Comparison of ENCODE assay signal across 10 mouse cellular contexts in genomic region chr10:94958311-94958710, GRCm38 (mm10). TPM values are rescaled to one million over a fixed set of nuclear protein-coding genes. Genes with fewer than 3 reads are reported as not detected.
DNase-seq lines count a peak whose midpoint lies in the region; ATAC-seq and TF ChIP-seq lines count a peak whose summit lies in the region.
"Had no signal": no experiment of that assay in that cellular context is flagged by ENCODE, and none has a peak within 500 bp of the region (broad histone marks: within the 10 kb centered on the region; RNA-seq: fewer than 3 reads in every experiment).

No protein-coding gene starts in this region.

- no peaks in the 10 kb centered on the region for H3K36me3 ChIP-seq in ES-E14 (ENCODE audit: control insufficient read depth, insufficient read depth, low read length, poor library complexity, severe bottlenecking)
- no peaks in the 10 kb centered on the region for H3K36me3 ChIP-seq in forebrain, embryonic 14.5 days (ENCODE audit: control insufficient read depth, insufficient read depth, low read length)
- H3K36me3 ChIP-seq in midbrain, postnatal 0 days (ENCODE audit: insufficient read depth, low read length), result no peaks in the 10 kb centered on the region
- H3K36me3 ChIP-seq: embryonic facial prominence, embryonic 12.5 days; limb, embryonic 15.5 days had no signal

- H3K27ac ChIP-seq in ES-E14 (ENCODE audit: insufficient read depth, low read depth, low read length, poor library complexity, severe bottlenecking), result no peak overlapping the region
- H3K27ac ChIP-seq in forebrain, embryonic 14.5 days (ENCODE audit: low read depth, low read length), result no peak overlapping the region
- H3K27ac ChIP-seq in midbrain, postnatal 0 days (ENCODE audit: low read depth, low read length), result no peak overlapping the region
- H3K27ac ChIP-seq: embryonic facial prominence, embryonic 12.5 days; limb, embryonic 15.5 days had no signal

- TF ChIP-seq CTCF in midbrain, postnatal 0 days (IDR thresholded peaks at IDR 0.05), result peak; percentile 99

- peaks cover 3 to 4% of the 10 kb centered on the region in 2 experiments; a peak in 2 of 4 replicates for H3K4me1 ChIP-seq in ES-E14 (ENCODE audit: control insufficient read depth in 2 of 2, insufficient read depth in 2 of 2, low read length in 2 of 2, poor library complexity in 1 of 2)
- H3K4me1 ChIP-seq in forebrain, embryonic 14.5 days (ENCODE audit: control insufficient read depth, insufficient read depth, low read length), result no peaks in the 10 kb centered on the region
- H3K4me1 ChIP-seq in midbrain, postnatal 0 days (ENCODE audit: insufficient read depth, low read length), result no peaks in the 10 kb centered on the region
- H3K4me1 ChIP-seq: embryonic facial prominence, embryonic 12.5 days; limb, embryonic 15.5 days had no signal

- peak; percentile 46 to 59 for DNase-seq in layer of hippocampus, postnatal 10 days (ENCODE audit: low spot score in 2 of 2)
- DNase-seq in layer of hippocampus, adult 9-10 months (ENCODE audit: low spot score), result no peak
- no peak for DNase-seq in ES-E14 (ENCODE audit: low read depth, low spot score)
- DNase-seq in cerebellum, adult 11 months, result peak; percentile 39
- peak; percentile 85 for DNase-seq in forebrain, embryonic 14.5 days (ENCODE audit: low spot score)
- DNase-seq in kidney, postnatal 4 days, result peak; percentile 52 to 66
- peak; percentile 80 for DNase-seq in midbrain, postnatal 0 days (ENCODE audit: low spot score)
- DNase-seq in yolk sac, embryonic 10.5 days (ENCODE audit: low spot score), result peak; percentile 36

- no peak overlapping the region for H3K4me2 ChIP-seq in forebrain, embryonic 14.5 days (ENCODE audit: low read length)
- no peak overlapping the region for H3K4me2 ChIP-seq in midbrain, postnatal 0 days (ENCODE audit: low read depth, low read length, poor library complexity, severe bottlenecking)
- H3K4me2 ChIP-seq: embryonic facial prominence, embryonic 12.5 days; limb, embryonic 15.5 days had no signal

- peak; percentile 66 for ATAC-seq in forebrain, embryonic 14.5 days
- ATAC-seq in midbrain, postnatal 0 days (ENCODE audit: low FRiP score), result no peak

- H3K9ac ChIP-seq in ES-E14 (ENCODE audit: insufficient read depth, low read depth, low read length, poor library complexity, severe bottlenecking), result no peak overlapping the region
- H3K9ac ChIP-seq in forebrain, embryonic 14.5 days (ENCODE audit: low read length), result no peak overlapping the region
- H3K9ac ChIP-seq in midbrain, postnatal 0 days (replicated peaks; ENCODE audit: low read length, poor library complexity, severe bottlenecking), result no peak overlapping the region
- H3K9ac ChIP-seq: embryonic facial prominence, embryonic 12.5 days; limb, embryonic 15.5 days had no signal

- H3K4me3 ChIP-seq in ES-E14 (ENCODE audit: insufficient read depth in 1 of 2, low read depth in 1 of 2, low read length in 2 of 2, poor library complexity in 1 of 2, severe bottlenecking in 1 of 2), result no peak overlapping the region
- H3K4me3 ChIP-seq in forebrain, embryonic 14.5 days (ENCODE audit: low read depth, low read length), result no peak overlapping the region
- no peak overlapping the region for H3K4me3 ChIP-seq in midbrain, postnatal 0 days (ENCODE audit: low read depth, low read length)
- H3K4me3 ChIP-seq: embryonic facial prominence, embryonic 12.5 days; limb, embryonic 15.5 days had no signal

- in situ Hi-C loops in ES-E14 (cut with MboI; ENCODE audit: low sequenced_read_pairs in 2 of 2, unreplicated experiment in 2 of 2), result loop anchor here (10.0 to 25.0 kb wide), 3 partner anchors 271 to 334 kb away; partner anchors contain the start of gene Cep83 (in 2 of the 2)

- 11% methylated on average over 7 of the region's 7 CpGs for WGBS in forebrain, embryonic 14.5 days
- 6% methylated on average over 7 of the region's 7 CpGs for WGBS in midbrain, postnatal 0 days

- no peaks in the 10 kb centered on the region for H3K27me3 ChIP-seq in forebrain, embryonic 14.5 days (replicated peaks; ENCODE audit: control insufficient read depth, insufficient read depth, low read length)
- H3K27me3 ChIP-seq in midbrain, postnatal 0 days (ENCODE audit: insufficient read depth, low read length), result no peaks in the 10 kb centered on the region
- H3K27me3 ChIP-seq: embryonic facial prominence, embryonic 12.5 days had no signal

- no peaks in the 10 kb centered on the region for H3K9me3 ChIP-seq in ES-E14 (ENCODE audit: control insufficient read depth, insufficient read depth, low read depth, low read length)
- H3K9me3 ChIP-seq in forebrain, embryonic 14.5 days (replicated peaks; ENCODE audit: control insufficient read depth, low read length), result no peaks in the 10 kb centered on the region
- H3K9me3 ChIP-seq in midbrain, postnatal 0 days (ENCODE audit: low read length), result no peaks in the 10 kb centered on the region
- H3K9me3 ChIP-seq: embryonic facial prominence, embryonic 12.5 days; limb, embryonic 15.5 days had no signal

TF ChIP-seq in ES-E14, 5 proteins besides CTCF, POLR2A, EP300 and RAD21:
- no peak for TF ChIP-seq MAFK (IDR thresholded peaks at IDR 0.05; ENCODE audit: insufficient read depth, low read depth, low read length)
- peak; percentile 71; the same call in 1 of the 2 replicates for TF ChIP-seq ZC3H11A (IDR thresholded peaks at IDR 0.05; ENCODE audit: borderline replicate concordance, low read depth, low read length)
- no peak for TF ChIP-seq HCFC1 (IDR thresholded peaks at IDR 0.05; ENCODE audit: borderline replicate concordance, insufficient read depth, low read length)
- no peak for TF ChIP-seq CHD2 (IDR thresholded peaks at IDR 0.05; ENCODE audit: low read depth, low read length)
- TF ChIP-seq ZNF384 (IDR thresholded peaks at IDR 0.05; ENCODE audit: low read depth, low read length), result no peak

RNA-seq across cellular contexts. Expression of gene Plxnc1, which starts 13.7 kb away (rescaled TPM):
- 10 to 100 TPM; 48.8 to 50.3 TPM for total RNA-seq in layer of hippocampus, postnatal 10 days (2021)
- total RNA-seq in ES-E14 (2012; rRNA removed), result 1.1 and 1.6 TPM in 2 replicates
- 14.4 and 15.0 TPM in 2 replicates for polyA plus RNA-seq in forebrain, embryonic 14.5 days (2014; fragmentation: Nextera tagmentation; extraction: Ambion mirVana)
- total RNA-seq in midbrain, postnatal 0 days (2014; rRNA removed), result 78.5 and 79.5 TPM in 2 replicates
- polyA plus RNA-seq in midbrain, postnatal 0 days (2015; fragmentation: Nextera tagmentation; extraction: Ambion mirVana), result 11.2 and 12.9 TPM in 2 replicates

Comparison
In these comparisons a context has a peak if more than half of its experiments do, and no peak if none do; other contexts are left out.
1. DNase-seq: peak in layer of hippocampus, postnatal 10 days (2 of 2), cerebellum, adult 11 months (single experiment), forebrain, embryonic 14.5 days (single experiment), kidney, postnatal 4 days (2 of 2), midbrain, postnatal 0 days (single experiment) and yolk sac, embryonic 10.5 days (single experiment); none in layer of hippocampus, adult 9-10 months (single experiment) and ES-E14 (single experiment).
2. RNA of gene Plxnc1, which starts 13.7 kb away (total RNA-seq): 78.5 to 79.5 TPM in midbrain, postnatal 0 days and 48.8 to 50.3 TPM in layer of hippocampus, postnatal 10 days; 1.1 to 1.6 TPM in ES-E14; every median in the first group is over 10 times any median in the second.